20 mouse cellular contexts compared by ENCODE assay signal in the genomic region with DNA sequence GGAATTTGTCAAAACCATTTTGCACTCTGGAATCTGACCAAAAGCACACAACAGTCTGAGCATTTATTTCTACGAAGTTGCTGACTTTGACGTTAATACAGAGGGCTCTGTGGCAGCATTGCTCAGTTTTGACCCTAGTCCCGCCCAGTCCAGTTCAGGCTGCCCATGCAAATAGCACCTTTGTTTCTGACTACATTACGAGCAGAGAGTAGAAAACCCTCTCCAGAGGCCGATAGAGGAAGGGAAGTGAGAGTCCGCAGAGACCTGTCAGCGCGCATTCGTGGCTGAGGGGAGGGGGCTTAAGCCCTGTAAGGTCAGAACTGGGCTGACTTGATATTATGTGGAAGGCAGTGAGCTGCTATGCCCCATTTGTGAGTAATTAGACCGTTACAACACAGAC.
DNase-seq lines count a peak whose midpoint lies in the region; ATAC-seq lines count a peak whose summit lies in the region.
"Had no signal": no experiment of that assay in that cellular context is flagged by ENCODE, and none has a peak within 500 bp of the region (broad histone marks: within the 10 kb centered on the region; RNA-seq: fewer than 3 reads in every experiment).

No protein-coding gene starts in this region.

- H3K4me2 ChIP-seq in neural tube, embryonic 13.5 days = no peak overlapping the region
- H3K4me2 ChIP-seq in midbrain, embryonic 11.5 days = no peak overlapping the region
- H3K4me2 ChIP-seq: embryonic facial prominence, embryonic 13.5 days; hindbrain, embryonic 12.5 days; liver, embryonic 11.5 days; lung, embryonic 14.5 days had no signal

- peaks cover 58% of the 10 kb centered on the region for H3K36me3 ChIP-seq in neural tube, embryonic 13.5 days
- peaks cover 3% of the 10 kb centered on the region for H3K36me3 ChIP-seq in midbrain, embryonic 11.5 days (ENCODE audit: control insufficient read depth, insufficient read depth, low read length)

- no peak for DNase-seq in neural tube, embryonic 10.5 days (ENCODE audit: extremely low spot score, low spot score)
- DNase-seq in kidney, postnatal 10 days = peak; percentile 52
- DNase-seq in midbrain, embryonic 11.5 days (ENCODE audit: low spot score, missing footprints) = no peak
- DNase-seq in adrenal gland, postnatal 10 days = no peak
- DNase-seq in Muller cell, postnatal 12 days (ENCODE audit: inconsistent ontology term) = no peak
- DNase-seq: adrenal gland, postnatal 14 days; cerebellum, adult 18-20 months; gastrocnemius, adult 2 months; heart, postnatal 10 days; lung, embryonic 14.5 days had no signal

- H3K4me1 ChIP-seq in neural tube, embryonic 13.5 days (replicated peaks) = peaks cover 2% of the 10 kb centered on the region
- no peaks in the 10 kb centered on the region; the same call in 1 of the 2 replicates for H3K4me1 ChIP-seq in midbrain, embryonic 11.5 days (ENCODE audit: control insufficient read depth, insufficient read depth, low read length)
- H3K4me1 ChIP-seq: embryonic facial prominence, embryonic 13.5 days; hindbrain, embryonic 12.5 days had no signal

- no peaks in the 10 kb centered on the region for H3K27me3 ChIP-seq in neural tube, embryonic 13.5 days
- H3K27me3 ChIP-seq in midbrain, embryonic 11.5 days (ENCODE audit: control insufficient read depth, insufficient read depth, low read length) = no peaks in the 10 kb centered on the region
- H3K27me3 ChIP-seq: embryonic facial prominence, embryonic 13.5 days; hindbrain, embryonic 12.5 days had no signal

- H3K9ac ChIP-seq in neural tube, embryonic 13.5 days = no peak overlapping the region
- H3K9ac ChIP-seq in midbrain, embryonic 11.5 days (ENCODE audit: low read length) = no peak overlapping the region
- H3K9ac ChIP-seq: embryonic facial prominence, embryonic 13.5 days; hindbrain, embryonic 12.5 days; lung, embryonic 14.5 days had no signal

- no peak overlapping the region for H3K4me3 ChIP-seq in neural tube, embryonic 13.5 days
- H3K4me3 ChIP-seq in midbrain, embryonic 11.5 days (ENCODE audit: low read depth, low read length) = no peak overlapping the region
- H3K4me3 ChIP-seq: embryonic facial prominence, embryonic 13.5 days; forebrain, embryonic 10.5 days; gastrocnemius, adult 2 months; hindbrain, embryonic 12.5 days; left cerebral cortex, adult 2 months had no signal

- no peaks in the 10 kb centered on the region for H3K9me3 ChIP-seq in neural tube, embryonic 13.5 days
- H3K9me3 ChIP-seq in midbrain, embryonic 11.5 days (ENCODE audit: control insufficient read depth, low read length) = no peaks in the 10 kb centered on the region
- H3K9me3 ChIP-seq: embryonic facial prominence, embryonic 13.5 days; forebrain, embryonic 10.5 days; hindbrain, embryonic 12.5 days had no signal

- ATAC-seq in neural tube, embryonic 13.5 days (ENCODE audit: low read depth) = peak; percentile 49; the same call in 1 of the 2 replicates
- ATAC-seq in granulocyte monocyte progenitor cell, adult 5-6 weeks (replicated peaks; ENCODE audit: poor library complexity, severe bottlenecking) = peak; percentile 27; the same call in 1 of the 2 replicates
- ATAC-seq in midbrain, embryonic 11.5 days (ENCODE audit: low FRiP score) = no peak
- ATAC-seq: CD4-positive, CD25-positive, alpha-beta regulatory T cell, adult 4 months; midbrain, embryonic 16.5 days had no signal

- 85% methylated on average over 10 of the region's 10 CpGs for WGBS in neural tube, embryonic 13.5 days
- 92% methylated on average over 10 of the region's 10 CpGs for WGBS in midbrain, embryonic 11.5 days

- 0 out of 2 replicates have a peak overlapping the region, but pooled peaks have one; percentile 28 for H3K27ac ChIP-seq in neural tube, embryonic 13.5 days (replicated peaks)
- H3K27ac ChIP-seq in midbrain, embryonic 11.5 days (ENCODE audit: low read depth, low read length) = no peak overlapping the region
- H3K27ac ChIP-seq: embryonic facial prominence, embryonic 13.5 days; forebrain, embryonic 10.5 days; gastrocnemius, adult 2 months; hindbrain, embryonic 12.5 days; left cerebral cortex, adult 2 months; stomach, postnatal 0 days had no signal
